Mouse (Mus musculus): Measurements from ENCODE around the gene Lnpep.
"Not testable (repeated sequence)": the region's sequence is repeated elsewhere in the genome, so short reads cannot be mapped to it uniquely, and the experiment has no call there.

The Lnpep gene

GRCm38 (mm10) chr17:17608416-17608988 is 16.3 kb downstream of the Lnpep start:
- no peak for DNase-seq (ENCODE audit: low spot score)

GRCm38 (mm10) chr17:17604554-17604953 is 20.3 kb downstream of the Lnpep start:
- no peak for DNase-seq (ENCODE audit: low spot score)

- no peak for DNase-seq (ENCODE audit: low spot score)
Observed at GRCm38 (mm10) chr17:17603609-17604008, 21.2 kb downstream of the Lnpep start.

DNA sequence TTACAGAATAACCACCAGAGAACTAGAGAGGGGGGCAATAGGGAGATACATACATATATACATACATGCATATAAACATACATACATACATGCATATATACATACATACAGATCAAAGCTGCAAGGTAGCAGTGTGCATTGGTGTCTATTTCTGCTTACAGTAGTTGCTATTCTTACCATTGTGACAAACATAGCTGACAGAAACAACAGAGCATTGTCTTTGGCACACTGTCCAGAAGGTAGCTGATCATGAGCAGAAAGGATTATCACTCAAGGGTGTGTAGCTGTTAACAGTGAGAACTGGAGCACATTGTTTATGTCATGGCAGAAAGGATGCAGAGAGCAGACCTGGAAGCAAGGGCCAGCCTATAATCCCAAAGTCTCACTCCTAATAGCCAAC is 22.1 kb downstream of the Lnpep start:
- no peak for DNase-seq (ENCODE audit: low spot score)

DNA sequence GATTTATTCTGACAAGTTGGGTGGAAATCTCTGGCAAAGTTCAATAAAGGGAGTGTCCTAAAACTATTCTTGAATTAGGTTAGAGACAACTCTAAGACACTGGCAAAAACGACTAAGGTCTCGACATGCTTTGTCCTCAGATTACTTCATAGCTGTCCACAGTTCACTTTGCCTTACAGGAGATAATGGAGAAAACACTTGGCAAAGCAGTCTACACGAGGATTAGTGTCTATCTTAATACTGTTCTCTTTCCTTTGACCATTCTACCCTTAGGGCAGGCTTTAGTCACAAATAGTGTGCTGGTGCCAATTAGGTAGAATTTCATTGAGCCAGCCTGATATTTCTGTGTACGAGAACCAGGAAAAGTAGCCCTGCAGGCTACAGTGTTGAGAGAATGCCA is 22.5 kb downstream of the Lnpep start:
- DNase-seq (ENCODE audit: low spot score), result no peak

DNA sequence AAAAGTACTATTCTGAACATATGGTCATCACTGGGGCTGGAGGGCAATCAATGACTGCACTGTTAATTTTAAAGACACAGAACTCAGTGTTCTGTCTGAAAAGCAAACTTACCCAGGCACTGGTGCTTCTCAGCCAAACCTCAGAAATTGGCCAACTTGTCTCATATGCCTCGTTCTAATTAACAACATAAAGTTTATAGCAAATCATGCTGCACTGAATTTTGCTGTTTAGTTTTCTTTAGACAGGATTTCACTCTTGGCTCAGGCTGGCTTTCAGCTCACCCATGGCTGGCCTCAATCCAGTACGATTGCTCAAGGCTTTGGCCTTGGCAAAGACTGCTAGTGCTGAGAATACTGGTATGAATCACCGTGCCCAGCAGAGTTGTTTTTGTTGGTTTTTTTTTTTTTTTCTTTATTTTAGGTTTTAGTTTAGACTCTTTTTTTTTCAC is 24.0 kb downstream of the Lnpep start:
- DNase-seq (ENCODE audit: low spot score), result peak; percentile 89

GRCm38 (mm10) chr17:17600001-17600400 is 24.8 kb downstream of the Lnpep start:
- DNase-seq (ENCODE audit: low spot score), result no peak

- DNase-seq (ENCODE audit: low spot score), result no peak
Observed at GRCm38 (mm10) chr17:17598355-17598754, 26.5 kb downstream of the Lnpep start.

- no peak for DNase-seq (ENCODE audit: low spot score)
Observed at GRCm38 (mm10) chr17:17592926-17593325, 31.9 kb downstream of the Lnpep start.

- no peak for DNase-seq (ENCODE audit: low spot score)
Observed at GRCm38 (mm10) chr17:17587333-17588047, 37.4 kb downstream of the Lnpep start.

DNA sequence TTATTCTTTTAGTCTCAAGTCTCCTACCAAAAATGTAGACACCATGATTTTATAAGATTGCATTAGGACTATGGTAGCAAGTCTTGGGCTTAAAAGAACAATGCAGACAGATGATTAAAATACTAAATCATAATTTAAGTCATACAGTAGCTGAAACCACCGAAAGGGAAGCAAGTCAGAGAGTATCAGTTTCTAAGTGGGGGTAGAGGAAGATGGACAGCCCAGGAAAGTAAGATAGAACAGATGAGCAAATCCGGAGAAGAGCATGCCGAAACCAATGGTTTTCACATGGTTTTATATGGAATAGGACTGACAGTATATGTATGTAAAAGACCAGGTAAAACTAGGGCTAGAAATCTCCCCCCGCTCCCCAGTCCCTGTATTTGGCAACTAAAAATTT is 39.7 kb downstream of the Lnpep start:
- DNase-seq (ENCODE audit: low spot score), result no peak

GRCm38 (mm10) chr17:17583896-17584295 is 41.0 kb downstream of the Lnpep start:
- DNase-seq (ENCODE audit: low spot score), result no peak

- no peak for DNase-seq (ENCODE audit: low spot score)
Observed at GRCm38 (mm10) chr17:17581234-17581633, 43.6 kb downstream of the Lnpep start.

DNA sequence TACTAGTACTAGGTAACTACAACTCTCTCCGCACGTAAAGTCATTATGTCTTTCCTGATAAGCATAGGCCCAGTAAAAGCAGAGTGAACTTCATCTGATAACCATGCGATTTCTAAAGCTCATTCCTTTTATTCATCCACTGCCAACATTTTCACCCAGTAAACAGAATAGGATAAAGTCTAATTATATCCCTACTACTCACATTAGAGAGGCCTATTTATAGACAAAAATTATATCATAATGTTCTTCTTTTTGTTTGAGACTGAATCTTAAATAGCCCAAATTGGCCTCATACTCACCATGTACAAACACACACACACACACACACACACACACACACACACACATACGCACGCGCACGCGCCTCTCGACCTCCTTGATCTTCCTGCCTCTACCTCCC is 48.5 kb downstream of the Lnpep start:
- DNase-seq (ENCODE audit: low spot score), result no peak

- no peak for DNase-seq (ENCODE audit: low spot score)
Observed at GRCm38 (mm10) chr17:17567071-17567470, 57.8 kb downstream of the Lnpep start.

DNA sequence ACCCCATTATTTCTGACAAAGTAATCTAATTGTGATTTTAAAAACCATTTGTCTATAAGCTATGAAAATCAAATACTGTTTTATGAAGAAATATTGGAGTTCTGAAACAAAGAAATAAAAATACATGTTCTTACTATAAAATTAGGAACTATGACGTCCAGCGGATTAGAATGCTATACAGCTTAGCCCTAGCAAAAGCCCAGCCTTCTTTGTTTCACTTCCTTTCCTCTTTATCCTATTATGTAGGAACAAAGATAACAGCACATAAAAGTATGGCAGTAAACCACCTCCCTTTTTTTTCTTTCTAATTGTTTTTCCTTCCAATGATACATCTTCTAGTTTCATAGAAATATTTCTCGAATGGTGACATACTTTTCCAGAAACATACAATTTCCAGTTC is 75.9 kb downstream of the Lnpep start:
- no peak for DNase-seq (ENCODE audit: low spot score)

GRCm38 (mm10) chr17:17531338-17531737 is 93.5 kb downstream of the Lnpep start:
- DNase-seq (ENCODE audit: low spot score), result no peak

DNA sequence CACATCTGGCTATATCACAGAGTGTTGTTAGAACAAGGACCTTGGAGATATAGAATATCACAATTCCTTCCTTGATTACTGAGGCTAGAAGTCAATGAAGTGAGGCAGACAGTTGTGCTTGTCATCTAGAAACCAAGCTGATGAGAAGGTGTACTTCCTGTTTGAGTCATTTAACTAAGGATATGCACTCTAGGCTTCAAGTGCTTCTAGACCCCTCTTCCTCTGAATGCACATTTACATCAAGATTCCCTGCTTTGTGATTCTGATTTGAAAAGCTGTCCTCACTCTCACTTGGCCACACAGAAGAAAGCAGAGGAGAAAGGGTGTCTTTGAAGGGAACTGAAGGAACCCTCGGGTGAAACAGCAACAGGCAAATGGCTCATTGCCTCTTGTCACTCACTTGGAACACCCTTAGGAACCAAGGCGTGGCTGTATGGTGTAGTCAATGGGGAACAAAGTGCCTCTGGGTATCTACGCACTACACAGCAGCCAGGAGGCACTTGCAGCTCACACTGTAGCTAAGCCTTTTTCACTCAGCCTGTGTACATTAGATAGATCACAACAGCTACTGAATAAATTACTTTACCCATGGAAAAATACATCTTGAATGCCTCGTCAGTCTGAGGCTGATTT is 108.3 kb downstream of the Lnpep start:
- DNase-seq (ENCODE audit: low spot score), result no peak

DNA sequence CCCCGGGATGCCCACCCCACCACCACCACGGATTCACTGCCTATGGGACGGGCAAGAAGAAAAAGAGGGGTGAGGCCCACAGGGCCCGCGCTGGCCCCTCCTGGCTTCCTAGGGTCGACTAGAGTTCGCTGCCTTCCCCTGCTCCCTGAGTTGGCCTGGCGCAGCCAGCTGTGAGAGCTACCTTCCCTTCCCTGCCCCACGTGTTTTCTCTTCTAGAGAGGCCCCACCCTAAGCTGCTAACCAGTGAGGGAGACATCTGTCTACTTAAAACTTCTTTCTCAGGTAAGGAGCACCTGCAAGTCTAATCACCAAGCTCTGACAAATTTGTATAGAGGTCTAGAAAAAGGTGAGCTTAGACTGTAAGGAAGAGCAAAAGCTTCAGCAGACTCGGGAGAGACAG is 118.2 kb downstream of the Lnpep start:
- no peak for DNase-seq (ENCODE audit: low spot score)

GRCm38 (mm10) chr17:17499278-17499677 is 125.6 kb downstream of the Lnpep start:
- no peak for DNase-seq (ENCODE audit: low spot score)

- no peak for DNase-seq (ENCODE audit: low spot score)
Observed at GRCm38 (mm10) chr17:17498848-17499247, 126.0 kb downstream of the Lnpep start.

DNA sequence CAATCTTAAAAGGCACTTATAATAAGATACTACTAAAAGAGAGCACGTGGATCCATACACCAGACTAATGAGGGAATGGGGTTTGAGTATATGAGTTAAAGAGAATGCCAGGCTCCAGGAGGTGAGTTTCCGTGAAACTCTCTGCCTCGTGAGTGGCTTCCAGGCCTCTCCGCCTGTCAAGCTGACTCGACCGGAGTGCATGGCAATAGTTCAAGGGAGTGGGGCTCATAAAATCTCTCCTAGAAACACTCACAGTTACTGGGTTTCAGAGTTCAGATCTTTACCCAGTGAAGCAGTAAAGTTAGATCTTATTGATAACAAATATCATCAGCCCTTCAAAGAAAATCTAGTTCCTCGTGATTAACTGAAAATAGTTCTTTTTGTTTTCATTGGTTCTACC is 128.1 kb downstream of the Lnpep start:
- DNase-seq (ENCODE audit: low spot score), result no peak

GRCm38 (mm10) chr17:17496234-17496633 is 128.6 kb downstream of the Lnpep start:
- not testable (repeated sequence) for DNase-seq (ENCODE audit: low spot score)
